Mouse (Mus musculus) lung, postnatal 4 days (tissue): ENCODE results near the gene Fgb.

Experiments used
- DNase-seq, 2 experiments: peaks; one replicate each; pipeline ENCODE4 v3.0.0; 2021

Fgb gene

GRCm38 (mm10) chr3:83025475-83026301 lies 24.0 kb downstream of the Fgb start, which contains the start of gene Fga:
TSS of gene Fga (plus strand) at chr3:83026076.
- no peak for DNase-seq

GRCm38 (mm10) chr3:83025036-83025435 lies 24.6 kb downstream of the Fgb start:
- no peak for DNase-seq

GRCm38 (mm10) chr3:83021176-83021575 lies 28.5 kb downstream of the Fgb start:
- no peak for DNase-seq

- no peak for DNase-seq
These were observed 29.3 kb downstream of the Fgb start for GRCm38 (mm10) chr3:83020387-83020786.

GRCm38 (mm10) chr3:83016236-83016635 lies 33.4 kb downstream of the Fgb start:
- DNase-seq, result no peak

GRCm38 (mm10) chr3:83013951-83014350 lies 35.7 kb downstream of the Fgb start:
- DNase-seq, result no peak

- DNase-seq, result no peak
These were observed 37.0 kb downstream of the Fgb start for GRCm38 (mm10) chr3:83012636-83013035.

GRCm38 (mm10) chr3:83011565-83011964 lies 38.1 kb downstream of the Fgb start:
- DNase-seq, result no peak

- no peak for DNase-seq
These were observed 38.5 kb downstream of the Fgb start for GRCm38 (mm10) chr3:83011136-83011535.

GRCm38 (mm10) chr3:83010291-83010690 lies 39.4 kb downstream of the Fgb start:
- DNase-seq, result no peak

GRCm38 (mm10) chr3:83007557-83007956 lies 42.1 kb downstream of the Fgb start, which contains the start of gene Fgg:
TSS of gene Fgg (plus strand) at chr3:83007724.
- no peak for DNase-seq

GRCm38 (mm10) chr3:83004801-83005200 lies 44.9 kb downstream of the Fgb start:
- DNase-seq, result no peak

GRCm38 (mm10) chr3:83003068-83003467 lies 46.6 kb downstream of the Fgb start:
- DNase-seq, result no peak

GRCm38 (mm10) chr3:83002191-83002590 lies 47.5 kb downstream of the Fgb start:
- DNase-seq, result peak in 1 of 2 experiments; percentile 28

GRCm38 (mm10) chr3:82999995-83000394 lies 49.7 kb downstream of the Fgb start:
- DNase-seq, result no peak

- peak in 1 of 2 experiments; percentile 39 for DNase-seq
These were observed 50.7 kb downstream of the Fgb start for GRCm38 (mm10) chr3:82998772-82999463.

- DNase-seq, result no peak
These were observed 53.0 kb downstream of the Fgb start for GRCm38 (mm10) chr3:82996656-82997055.

GRCm38 (mm10) chr3:82995368-82995767 lies 54.3 kb downstream of the Fgb start:
- peak; percentile 75 to 78 for DNase-seq

- DNase-seq, result no peak
These were observed 56.7 kb downstream of the Fgb start for GRCm38 (mm10) chr3:82992956-82993355.

GRCm38 (mm10) chr3:82991963-82992362 lies 57.7 kb downstream of the Fgb start:
- no peak for DNase-seq
